Mouse (Mus musculus) brain, embryonic 14.5 days (tissue): ENCODE measurements around the gene Trat1. TPM values are rescaled to one million over a fixed set of nuclear protein-coding genes. Genes with fewer than 3 reads are reported as not detected.
A peak's percentile ranks its signal among the peaks of the same experiment; 100 is the strongest.

Source experiments
- DNase-seq: peaks from one replicate; pipeline ENCODE4 v3.0.0-alpha.2; 2011; ENCODE audit warnings: low read depth
- CTCF ChIP-seq: fragments of 200-500 bp; IDR thresholded peaks from 2 replicates; pipeline ENCODE4 v1.5.1; 2012; ENCODE audit warnings: inconsistent platforms, mild to moderate bottlenecking, moderate library complexity, borderline replicate concordance; ENCODE audit not compliant: insufficient read depth, insufficient read length; ENCODE audit errors: extremely low read depth
- POLR2A ChIP-seq: fragments of 200-500 bp; IDR thresholded peaks from 2 replicates; pipeline ENCODE4 v1.6.1; 2012; ENCODE audit warnings: mild to moderate bottlenecking, inconsistent platforms, borderline replicate concordance; ENCODE audit not compliant: poor library complexity, insufficient read depth, insufficient read length, severe bottlenecking; ENCODE audit errors: extremely low read depth
- polyA plus RNA-seq: library from polyadenylated mRNA; depleted of rRNA; stranded (reverse); fragments of >200 nt; gene quantifications from 2 replicates; pipeline ENCODE4 v1.2.3, GENCODE M21; 2012; rRNA removed

Trat1 gene
- polyA plus RNA-seq, result 0.05 and 0.10 TPM in 2 replicates

DNA sequence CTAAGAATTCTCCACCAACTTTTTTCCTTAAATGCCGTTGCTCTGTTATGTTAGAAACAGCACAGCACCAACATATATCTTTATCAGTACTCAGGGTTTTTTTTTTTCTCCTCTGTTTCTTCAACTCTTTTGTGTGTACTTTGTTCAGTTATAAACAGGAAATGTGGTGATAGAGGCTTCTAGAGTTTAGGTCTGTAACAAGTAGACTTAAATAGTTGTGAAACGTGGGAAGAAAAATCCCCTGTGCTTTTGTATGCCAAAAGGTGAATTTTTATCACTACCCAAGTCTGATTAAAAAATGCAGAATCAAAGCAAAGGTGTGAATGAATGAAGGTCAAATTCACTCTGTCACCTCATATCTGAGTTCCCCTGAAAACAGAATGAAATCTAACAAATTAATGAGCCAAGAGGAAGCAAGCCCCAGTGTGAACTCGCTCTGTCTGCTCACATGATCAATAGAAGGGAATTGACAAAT is at the start of gene Trat1:
Gene Trat1, minus strand, starts transcription at position 51 of the 475 bp plus-strand sequence.
- DNase-seq, result no peak

DNA sequence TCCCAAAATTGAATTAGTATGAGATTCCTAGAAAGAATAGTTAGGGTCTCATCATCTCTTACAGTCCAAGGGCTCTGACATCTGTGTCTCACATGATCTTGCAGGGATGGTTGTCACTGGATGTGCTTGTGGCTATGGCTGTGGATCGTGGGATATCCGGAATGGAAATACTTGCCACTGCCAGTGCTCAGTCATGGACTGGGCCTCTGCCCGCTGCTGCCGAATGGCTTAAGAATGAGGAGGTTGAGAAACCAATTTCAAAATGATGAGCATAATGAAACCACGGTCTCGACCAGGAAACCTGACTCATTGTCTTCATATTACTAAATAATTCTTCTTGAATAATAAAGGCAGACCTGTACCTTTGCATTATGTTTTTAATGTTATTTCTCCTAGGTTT is 46.7 kb upstream of the Trat1 start:
- DNase-seq, result no peak
- TF ChIP-seq CTCF, result no peak
- TF ChIP-seq POLR2A, result no peak

More for the DNA sequence above, at the start of gene Trat1:
- TF ChIP-seq CTCF, result no peak
- no peak for TF ChIP-seq POLR2A

DNA sequence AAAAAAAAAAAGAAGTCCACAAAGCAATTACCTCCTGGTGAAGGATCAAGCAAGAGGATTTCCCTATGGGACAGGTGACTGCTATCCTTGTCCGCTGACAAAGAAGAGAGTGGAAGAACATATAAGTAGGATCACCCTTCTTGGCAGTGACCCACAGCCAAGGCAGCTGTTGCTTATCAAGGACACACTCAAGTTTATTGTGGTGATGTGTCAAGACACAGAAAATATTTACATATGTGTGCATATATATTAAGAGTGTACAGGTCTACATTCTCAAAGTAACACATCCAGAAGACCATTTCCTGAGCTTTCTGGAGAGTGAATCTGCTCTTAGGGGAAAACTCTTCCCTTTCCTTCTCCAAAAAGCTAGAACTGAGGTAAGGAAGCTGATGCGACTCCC is 44.9 kb upstream of the Trat1 start, which contains the start of gene Retnlb:
Gene Retnlb, plus strand, starts transcription at position 162 of the 400 bp plus-strand sequence.
- no peak for DNase-seq
- TF ChIP-seq CTCF (no peak), POLR2A (no peak)

DNA sequence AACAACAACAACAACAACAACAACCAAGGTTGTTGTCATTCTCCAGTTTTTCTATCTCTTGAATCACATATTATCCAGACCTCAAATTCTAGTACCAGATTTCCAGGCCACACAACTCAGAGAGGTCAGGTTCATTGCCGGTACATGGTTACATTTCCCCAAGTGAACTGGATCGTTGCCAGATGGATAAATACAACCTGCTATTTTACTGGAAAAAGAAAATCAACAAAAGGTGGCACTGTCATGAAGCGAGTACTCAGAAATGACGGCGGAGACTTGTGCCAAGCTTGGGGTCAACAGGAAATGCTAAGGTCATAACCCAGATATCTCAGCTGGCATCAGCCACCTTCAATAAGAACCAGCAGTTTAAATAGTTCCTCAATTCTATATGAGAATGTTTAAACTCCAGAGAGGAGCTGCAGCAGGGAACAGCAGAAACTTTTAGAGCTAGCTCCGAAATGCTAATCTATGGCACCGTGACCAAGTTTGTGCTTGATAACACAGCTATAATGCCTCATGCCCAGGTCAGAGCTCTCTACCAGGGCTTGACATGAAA is 40.1 kb upstream of the Trat1 start:
- TF ChIP-seq CTCF (no peak), POLR2A (no peak)
- no peak for DNase-seq

DNA sequence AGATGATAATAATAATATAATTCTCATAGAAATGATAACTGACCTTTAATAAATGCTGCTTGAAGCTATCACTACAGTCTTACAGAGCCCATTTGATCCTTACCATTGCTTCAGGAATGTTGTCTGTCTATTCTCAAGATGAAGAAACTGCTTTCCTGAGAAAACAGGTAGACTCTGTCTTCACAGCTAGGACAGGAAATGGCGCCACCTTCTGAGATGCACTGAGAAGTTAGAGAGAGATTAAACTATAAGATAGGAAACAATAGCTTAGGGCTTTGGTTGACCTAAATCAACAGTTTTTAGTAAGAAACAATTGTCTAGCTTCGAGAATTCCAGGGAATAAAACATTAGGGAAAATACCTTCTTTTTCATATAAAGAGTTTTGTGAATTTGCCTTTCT is 37.6 kb upstream of the Trat1 start:
- peak; percentile 23 for DNase-seq
- TF ChIP-seq POLR2A (no peak), CTCF (peak; percentile 5; the same call in 1 of the 2 replicates)

DNA sequence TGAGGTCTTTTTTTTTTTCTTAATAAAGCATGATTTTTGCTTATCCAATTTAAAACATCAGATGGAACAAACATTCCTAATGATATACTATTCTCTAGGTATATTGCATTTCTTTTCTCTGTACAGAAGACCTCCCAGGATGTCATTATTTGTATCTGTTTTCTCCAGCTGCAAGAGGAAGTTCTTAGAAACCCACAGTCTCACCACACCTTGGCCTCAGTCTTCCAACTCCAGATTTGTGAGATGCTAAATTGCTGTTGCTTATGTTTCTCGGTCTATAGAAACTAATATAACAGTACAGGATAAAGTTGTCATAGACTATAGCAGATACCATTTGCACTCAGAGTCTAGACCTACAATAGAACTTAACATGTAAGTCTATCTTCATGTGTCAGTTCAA is 34.7 kb upstream of the Trat1 start:
- DNase-seq, result no peak
- no peak for TF ChIP-seq CTCF
- no peak for TF ChIP-seq POLR2A

DNA sequence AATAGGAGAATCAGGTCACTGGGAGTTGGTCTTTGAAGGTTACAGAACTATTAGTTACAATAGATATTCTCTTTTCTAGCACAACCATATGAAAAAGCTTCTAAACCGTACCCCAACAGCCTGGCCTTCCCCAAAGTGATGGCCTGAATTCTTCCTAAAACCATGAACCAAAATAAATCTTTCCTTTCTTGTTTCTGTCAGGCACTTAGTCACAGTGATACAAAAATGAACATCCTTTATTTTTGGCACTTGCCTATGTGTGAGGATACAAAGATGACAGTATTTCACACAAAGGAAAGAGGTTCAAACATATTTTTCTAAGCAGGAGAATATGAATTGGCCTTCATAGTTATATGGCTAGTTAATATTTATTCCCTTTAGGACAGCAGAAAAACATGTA is 33.6 kb upstream of the Trat1 start:
- DNase-seq, result no peak
- TF ChIP-seq POLR2A, result no peak

DNA sequence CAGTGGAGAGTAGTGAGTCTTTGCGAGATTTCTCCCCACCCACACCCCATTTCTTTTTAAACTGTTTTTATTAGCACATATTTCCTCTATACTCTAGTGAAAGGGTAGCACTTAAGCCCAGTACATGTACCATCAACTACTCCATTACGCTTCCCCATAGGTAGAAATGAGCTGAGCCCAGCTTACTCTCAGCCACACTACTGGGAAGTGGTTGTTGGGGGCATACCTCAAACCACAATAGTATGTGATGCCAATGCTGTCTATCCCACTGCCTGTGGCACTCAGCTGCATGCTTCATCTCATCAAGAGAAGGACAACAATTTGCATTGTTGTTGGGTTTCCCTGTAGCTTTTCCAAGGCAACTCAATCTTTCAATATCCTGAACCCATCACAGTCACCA is 29.1 kb upstream of the Trat1 start:
- DNase-seq, result no peak
- no peak for TF ChIP-seq POLR2A
- TF ChIP-seq CTCF, result no peak

DNA sequence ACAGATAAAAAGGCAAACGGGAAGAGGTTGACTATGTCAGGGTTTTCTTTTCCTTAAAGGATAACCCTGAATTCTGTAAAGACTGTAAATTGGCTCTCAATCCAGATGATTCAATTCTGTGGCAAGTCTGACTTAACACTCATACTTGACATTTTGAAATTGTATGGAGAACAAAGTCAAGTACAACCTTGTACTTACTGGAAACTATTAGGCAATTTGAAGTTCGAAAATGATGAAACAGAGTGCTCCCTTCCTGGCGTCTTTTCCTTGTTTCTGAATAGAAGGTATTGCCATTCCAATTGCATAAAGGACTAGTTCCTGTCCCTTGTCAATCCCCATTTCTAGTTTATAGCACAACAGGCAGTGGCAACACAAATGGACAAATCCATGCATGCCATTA is 27.6 kb upstream of the Trat1 start:
- no peak for DNase-seq
- TF ChIP-seq CTCF, result no peak
- TF ChIP-seq POLR2A, result no peak

DNA sequence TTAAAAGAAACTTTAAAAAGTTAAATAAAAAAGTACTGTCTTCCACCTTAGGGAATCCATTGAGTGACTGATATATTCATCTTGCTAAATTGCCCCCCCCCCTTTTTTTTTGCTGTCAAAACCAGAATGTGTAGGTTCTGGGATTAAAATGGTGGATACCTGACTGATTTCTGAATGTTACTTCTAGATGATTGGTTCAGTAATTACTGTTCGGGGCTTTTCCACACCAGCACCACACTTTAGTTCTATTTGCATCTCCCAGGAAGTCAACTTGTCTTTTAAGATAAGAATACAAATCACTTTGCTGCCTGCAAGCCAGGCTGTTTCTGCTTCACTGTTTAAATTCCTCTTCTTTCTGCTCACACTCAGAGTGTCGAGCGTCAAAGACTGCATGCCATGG is 26.5 kb upstream of the Trat1 start:
- TF ChIP-seq CTCF (no peak), POLR2A (no peak)
- no peak for DNase-seq

DNA sequence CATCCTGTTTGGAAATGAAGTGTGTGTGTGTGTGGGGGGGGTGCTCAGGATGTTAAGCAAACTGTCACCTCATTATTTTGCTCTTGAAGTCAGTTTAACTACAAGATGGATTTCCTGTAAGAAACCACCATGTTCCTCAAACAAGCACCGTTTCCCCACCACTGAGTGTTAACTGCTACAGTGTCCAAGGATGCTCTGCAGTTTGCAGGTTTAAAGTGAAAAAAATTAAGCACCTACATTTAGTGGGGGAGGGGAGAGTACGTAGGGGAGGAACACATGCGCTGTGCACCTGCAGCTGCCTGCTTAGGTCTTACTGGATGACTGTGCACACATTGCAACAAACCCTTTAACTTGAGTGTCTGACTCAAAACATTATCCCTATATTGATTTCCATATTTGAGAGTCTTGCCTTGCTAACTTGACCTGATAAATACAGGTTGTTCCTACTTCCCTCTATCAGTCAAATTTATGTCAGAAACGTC is 16.9 kb upstream of the Trat1 start:
- no peak for TF ChIP-seq CTCF
- TF ChIP-seq POLR2A, result no peak
- DNase-seq, result no peak

DNA sequence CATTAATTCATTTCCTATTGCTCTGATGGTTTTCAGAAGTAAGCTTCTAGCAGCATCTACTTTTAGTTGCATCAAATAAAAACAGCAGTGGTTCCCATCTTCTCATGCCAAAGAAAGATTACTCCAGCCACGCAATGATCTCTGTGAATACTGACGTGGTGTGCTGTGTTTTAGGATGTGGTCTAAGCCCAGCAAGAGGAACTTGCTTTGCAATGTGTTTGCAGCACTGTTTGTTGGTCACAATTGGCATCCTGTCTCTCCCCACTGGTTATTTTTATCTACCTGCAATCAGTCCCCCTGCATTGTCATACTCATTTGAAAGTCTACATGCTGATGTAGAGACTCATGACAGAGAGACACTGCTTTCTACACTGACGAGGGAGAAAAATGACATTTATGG is 14.4 kb upstream of the Trat1 start:
- TF ChIP-seq POLR2A (no peak), CTCF (no peak)
- no peak for DNase-seq
